Mouse (Mus musculus): Measurements from ENCODE around the gene Dbndd2.

The Dbndd2 gene

DNA sequence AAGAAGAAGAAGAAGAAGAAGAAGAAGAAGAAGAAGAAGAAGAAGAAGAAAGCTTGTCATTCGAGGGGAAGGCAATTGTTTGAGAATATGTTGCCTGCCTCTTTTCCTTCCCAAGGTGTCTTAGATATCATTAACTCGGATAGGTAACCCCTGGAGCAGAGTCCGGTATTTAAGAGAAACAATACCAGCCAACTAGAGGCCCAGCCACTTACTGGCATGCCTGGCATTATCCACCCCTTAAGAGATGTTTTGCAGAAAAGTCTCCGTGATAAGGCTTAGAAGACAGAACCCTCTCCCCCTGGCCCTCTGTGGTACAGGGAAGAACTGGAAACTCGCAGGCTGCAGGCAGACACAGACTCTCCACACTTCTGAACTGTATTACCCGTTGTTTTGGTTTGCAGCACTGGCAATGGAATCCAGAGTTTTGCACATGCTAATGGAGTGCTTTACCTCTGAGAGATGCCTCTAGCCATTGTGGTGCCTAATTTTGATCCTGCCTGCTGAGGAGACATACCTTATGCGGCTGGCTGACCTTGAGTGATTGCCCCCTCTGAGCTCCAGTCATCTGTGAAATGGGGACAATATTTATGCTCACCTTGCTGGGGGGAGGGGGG, 31.9 kb upstream of the Dbndd2 start:
- DNase-seq (ENCODE audit: low spot score in 2 of 2): no peak

DNA sequence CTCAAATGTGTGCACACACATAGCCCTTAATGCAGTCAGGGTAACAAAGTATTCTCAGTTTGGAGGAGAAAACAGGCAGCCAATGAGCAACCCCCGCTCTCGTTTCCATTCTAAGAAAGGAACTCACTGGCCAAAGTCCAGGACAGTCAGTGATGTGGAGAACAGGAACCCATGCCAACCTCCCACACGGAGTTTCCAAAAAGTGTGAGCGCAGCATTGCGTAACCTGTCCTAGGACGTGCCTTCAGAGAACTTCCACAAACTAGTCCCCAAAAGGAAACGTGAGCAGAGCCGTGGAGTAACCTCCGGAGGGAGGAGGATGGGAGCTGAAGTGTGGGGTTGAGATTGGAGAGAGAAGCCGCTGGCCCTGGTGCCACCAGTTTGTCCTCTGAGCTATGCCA, 31.1 kb upstream of the Dbndd2 start:
- DNase-seq (ENCODE audit: low spot score in 2 of 2): no peak

DNA sequence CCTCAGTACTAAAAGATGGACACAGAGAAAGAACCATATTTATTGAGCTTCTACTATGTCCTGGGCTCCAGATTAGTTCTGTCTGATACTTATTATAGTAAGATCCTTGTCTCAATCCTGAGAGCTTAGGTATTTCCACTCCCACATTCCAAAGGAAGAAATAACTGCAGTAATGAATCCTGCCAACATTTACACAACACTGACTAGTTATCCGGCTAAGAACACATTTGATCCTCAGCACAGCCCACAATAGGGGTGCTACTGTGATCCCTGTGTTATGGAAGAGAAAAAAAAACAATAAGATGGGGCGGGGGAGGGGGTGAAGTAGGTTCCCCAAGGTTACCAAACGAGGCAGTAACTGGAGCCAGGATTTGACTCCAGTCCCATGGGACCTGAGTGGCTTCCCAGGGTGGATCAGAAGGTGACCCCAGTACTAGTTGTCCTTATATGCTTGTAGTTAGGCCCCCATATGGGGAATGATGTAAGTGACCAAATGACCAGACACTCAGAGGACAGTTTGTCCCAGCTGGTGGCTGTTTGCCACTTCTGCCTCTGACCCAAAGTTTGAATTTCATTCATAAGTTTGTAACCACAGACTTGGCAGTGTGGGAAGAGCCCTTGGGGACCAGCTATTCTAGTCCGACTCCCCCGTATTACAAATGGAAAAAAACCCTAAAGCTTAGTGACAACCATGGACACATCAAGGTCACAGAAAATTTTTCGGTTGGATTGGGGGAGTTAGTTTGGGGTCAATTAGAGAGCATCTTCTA, 30.3 kb upstream of the Dbndd2 start:
- DNase-seq (ENCODE audit: low spot score in 2 of 2): no peak

DNA sequence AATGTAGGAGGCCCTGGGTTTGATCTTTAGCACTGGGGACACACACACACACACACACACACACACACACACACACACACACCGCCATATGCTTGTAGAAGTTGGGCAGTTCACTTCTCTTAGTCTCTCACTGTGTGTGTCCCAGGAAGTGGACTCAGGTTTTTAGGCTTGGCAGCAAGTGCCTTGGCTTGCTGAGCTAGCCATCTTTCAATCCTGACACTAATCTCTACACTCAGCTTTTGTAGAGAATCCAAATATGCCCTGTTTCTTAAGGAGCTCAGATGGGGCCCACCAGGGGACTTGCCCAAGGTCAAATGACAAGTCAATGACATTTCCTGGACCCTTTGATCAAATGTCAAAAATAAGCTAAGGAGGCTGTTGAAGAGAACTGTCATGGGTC, 29.5 kb upstream of the Dbndd2 start:
- DNase-seq (ENCODE audit: low spot score in 2 of 2): no peak

DNA sequence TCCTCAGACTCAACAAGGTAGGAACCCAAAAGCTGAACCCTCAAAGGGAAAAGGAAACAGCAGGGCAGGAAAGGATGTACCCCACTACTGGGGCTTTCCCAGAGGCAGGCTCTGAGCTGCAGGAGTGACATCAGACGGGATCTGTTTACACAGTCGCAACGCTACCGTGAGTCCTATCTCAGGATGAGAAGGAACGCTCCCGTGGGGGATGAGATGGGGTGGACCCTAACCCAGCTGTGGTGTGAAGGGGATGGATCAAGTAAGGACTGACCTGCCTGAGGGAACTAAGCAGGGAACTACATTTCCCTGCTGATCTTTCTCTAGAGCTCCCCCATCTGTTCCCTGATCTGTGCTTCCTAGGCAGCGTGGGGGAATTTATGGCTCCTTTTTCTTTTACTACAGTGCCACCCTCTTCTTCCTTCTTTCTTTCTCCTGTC, 29.0 kb upstream of the Dbndd2 start, which contains the start of gene Sys1:
TSS of gene Sys1 (plus strand) at position 101 of the 437 bp plus-strand sequence.
- no peak for DNase-seq (ENCODE audit: low spot score in 2 of 2)

DNA sequence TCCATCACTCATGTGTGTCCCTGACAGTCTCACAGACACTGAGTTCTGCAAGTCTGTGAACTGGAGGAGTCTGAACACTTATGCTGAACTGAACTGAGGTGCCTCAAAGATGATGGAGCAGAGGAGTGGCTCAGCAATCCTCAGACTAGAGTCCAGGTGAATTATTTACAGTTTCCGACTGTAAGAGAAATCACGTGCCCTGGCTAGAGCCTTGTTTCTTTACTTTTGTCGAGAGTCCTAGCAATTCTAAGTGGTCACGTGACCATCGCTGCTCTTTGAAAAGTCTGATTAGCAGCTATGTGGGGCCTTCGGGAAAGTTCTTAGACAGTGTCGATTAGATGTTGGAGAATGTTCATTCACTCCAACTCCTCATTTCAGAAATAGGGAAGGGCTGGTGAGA, 28.0 kb upstream of the Dbndd2 start:
- no peak for DNase-seq (ENCODE audit: low spot score in 2 of 2)

DNA sequence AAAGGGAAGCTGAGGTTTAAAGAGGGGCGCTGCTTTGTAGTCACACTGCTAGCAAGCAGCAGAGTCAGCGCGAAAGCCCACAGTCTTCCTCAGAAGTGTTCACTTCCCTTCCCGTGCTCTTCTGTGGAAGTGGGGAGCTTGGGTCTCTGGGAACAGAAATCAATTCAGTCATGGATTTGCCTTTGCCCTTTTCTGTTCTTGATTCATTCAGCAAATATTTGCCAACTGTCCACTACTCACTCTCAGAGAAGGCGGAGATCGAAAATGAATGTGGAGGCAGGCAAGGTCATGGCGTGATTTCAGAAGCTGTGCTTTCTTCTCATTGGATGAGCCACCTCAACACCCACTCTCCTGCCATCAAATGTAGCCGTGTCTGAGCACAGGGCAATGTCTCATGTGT, 27.4 kb upstream of the Dbndd2 start:
- no peak for DNase-seq (ENCODE audit: low spot score in 2 of 2)

DNA sequence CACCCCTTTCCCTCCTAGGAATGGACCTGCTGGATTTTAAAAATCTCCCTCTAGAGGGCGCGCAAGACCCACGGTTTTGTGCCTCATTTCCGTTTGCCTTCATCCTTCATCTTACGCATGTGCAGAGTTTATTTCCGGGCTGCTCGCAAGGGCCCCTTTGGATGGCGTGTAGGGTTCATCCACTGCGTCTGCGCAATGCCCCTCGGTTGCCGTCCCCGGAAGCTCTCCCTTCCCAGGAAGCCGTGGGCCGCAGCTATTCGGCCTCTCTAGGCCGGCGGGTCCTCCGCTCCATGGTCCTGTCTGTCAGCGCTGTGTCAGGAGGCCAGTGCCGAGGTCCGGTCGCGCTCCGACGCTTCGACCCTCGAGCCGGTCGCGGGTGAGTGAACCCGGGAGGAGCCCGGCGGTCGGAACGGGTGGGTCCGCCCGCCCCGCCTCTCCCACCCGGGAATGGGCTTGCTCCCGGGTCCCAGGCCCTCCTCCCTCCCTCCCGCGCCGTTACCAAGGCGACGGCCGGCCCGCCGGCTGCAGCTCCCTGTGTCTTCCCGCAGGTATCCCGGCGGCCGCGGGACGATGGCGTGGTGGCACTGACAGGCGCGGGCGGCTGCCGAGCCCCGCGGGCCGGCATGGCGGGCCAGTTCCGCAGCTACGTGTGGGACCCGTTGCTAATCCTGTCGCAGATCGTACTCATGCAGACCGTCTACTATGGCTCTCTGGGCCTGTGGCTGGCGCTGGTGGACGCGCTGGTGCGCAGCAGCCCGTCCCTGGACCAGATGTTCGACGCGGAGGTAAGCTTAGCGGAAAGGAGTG, 25.0 kb upstream of the Dbndd2 start, which contains the start of gene Gm20458:
TSS of gene Gm20458 (plus strand) at position 223 of the 807 bp plus-strand sequence.
- DNase-seq (ENCODE audit: low spot score in 2 of 2): peak; percentile 90 to 94

DNA sequence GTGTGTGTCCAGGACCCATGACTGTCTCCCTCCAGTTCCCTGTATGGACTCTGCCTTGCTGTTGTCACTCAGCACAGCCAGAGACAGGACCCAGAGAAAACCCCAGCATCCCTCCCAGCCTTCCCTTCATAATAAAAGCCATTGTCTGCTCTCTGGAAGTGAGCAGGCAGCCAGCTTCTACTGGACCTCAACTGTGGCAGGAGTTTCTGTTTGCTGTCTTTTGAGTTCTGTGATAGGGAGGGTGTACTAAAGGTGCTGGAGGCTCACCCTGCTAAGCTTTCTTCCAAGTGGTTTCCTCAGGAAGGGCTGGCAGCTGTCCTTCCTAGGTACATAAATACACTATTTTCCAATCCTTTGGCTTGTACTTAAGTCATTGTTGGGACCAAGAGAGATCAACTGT, 20.7 kb upstream of the Dbndd2 start:
- no peak for DNase-seq (ENCODE audit: low spot score in 2 of 2)

DNA sequence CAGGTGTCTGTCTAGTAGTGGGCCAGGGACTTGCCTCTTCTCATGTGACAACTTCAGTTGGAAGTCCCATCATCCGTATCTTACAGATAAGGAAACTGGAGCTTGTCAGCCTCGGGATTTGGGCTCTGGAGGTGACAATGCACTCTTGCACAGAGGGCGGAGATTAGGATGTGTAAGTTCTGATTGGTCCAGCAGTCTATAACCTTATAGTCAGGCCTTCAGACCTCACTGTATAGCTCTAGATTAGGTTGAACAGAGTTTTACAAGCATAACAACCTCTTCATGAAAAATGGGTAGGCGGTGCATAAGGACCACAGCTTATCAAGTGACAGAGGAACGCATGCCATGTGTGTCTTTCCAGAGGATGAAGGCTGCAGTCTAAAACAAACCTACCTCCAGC, 19.1 kb upstream of the Dbndd2 start:
- DNase-seq (ENCODE audit: low spot score in 2 of 2): no peak

DNA sequence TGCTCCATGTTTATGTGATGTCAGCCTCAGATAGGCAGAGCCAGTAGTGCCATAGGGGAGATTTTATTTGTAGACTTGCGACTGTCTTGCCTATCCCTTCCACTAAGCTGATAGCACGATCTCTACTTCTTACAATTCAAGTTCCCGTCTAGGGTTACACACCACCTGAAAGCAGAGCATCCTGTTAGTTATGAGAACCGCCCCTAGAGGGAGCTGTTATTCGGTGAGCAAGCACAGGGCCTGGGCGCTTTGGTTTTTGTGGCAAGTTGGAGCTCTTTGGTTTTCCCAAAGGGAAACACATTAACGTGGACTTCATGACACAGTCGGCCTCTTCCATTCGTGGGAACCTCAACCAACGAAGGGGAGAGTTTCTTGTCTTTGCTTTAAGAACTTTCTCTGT, 15.7 kb upstream of the Dbndd2 start:
- DNase-seq (ENCODE audit: low spot score in 2 of 2): peak; percentile 62 to 79

DNA sequence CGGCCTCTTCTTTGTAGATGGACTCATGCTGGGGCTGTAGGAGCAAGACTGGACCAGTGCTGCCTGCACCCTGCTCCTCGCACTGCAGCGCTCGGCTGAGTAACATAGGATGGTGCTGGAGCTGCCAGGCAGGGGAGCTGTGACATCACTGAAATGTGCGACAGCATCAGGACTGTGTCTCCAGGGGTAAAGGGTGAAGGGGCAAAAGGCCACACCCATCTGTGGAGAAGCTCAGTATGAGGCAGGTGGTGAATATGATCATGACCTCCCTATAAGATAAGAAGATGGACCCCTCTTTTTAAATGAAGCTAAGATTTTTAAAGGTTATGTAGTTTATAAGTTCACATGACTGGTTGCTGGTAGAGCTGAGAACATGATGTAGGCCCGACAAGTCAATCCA, 12.3 kb upstream of the Dbndd2 start, which contains the start of gene Trp53tg5:
TSS of gene Trp53tg5 (minus strand) at position 101 of the 400 bp plus-strand sequence.
- no peak for DNase-seq (ENCODE audit: low spot score in 2 of 2)

DNA sequence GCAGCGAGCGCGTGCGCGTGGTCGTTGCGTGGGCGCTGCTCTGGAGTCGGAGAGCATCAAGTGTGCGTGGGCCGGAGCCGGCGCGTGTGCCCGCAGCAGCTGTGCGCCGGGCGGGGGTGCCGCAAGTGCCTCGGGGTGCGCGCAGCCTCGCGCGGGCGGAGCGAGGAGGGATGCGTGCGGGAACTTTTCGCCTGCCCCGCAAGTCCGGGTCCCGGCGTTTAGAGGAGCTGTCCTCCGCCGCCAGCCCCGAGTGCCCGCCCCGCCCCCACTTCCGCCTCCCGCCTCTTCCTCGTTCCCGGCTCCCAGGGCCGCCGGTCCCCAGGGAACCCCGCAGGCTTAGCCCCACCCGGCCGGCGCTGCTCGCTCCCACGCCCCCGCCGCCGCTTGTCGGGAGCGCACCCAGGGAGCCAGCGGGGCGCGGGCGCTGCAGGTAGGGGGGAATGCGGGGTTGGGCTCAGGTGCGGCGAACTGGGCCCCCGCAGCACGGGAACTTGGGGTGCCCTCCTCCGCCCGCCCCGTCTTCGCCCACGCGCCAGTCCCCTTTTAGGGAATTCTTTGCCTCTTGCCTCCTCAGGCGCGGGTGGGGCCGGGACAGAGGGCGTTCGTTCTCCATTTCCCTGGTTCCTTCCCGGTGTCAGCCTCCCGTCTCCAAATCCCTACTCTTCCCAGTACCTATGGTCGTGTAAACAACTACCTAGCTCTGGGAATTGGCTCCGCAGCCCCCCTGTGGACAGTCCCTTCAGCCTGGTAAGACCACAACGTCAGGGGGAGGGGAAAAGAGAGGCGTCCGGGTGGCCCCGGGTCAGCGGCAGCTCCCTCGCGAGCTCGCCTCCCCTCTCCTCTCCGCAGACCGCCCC, 580 bp downstream of the Dbndd2 start:
- no peak for DNase-seq (ENCODE audit: low spot score in 2 of 2)

DNA sequence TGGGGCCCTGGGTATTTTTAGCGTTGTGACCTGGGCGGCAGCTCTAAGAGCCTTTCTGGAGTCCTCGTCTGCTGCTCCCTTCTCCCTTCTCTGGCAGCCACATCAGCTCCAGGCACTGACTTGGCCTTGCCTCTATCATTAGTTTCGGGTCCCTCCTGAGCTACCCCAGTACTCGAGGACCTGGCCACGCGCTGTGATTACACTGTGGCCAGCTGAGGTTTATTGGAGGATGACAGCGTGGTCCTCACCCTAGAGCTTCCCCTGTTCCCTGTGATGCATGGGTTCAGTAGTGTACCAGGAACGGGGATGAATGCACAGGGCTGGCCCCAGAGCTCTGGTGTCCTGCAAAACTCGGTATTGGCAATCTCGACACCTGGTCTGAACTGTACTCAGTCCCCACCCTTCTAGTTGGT, 1.2 kb downstream of the Dbndd2 start:
- DNase-seq (ENCODE audit: low spot score in 2 of 2): no peak

DNA sequence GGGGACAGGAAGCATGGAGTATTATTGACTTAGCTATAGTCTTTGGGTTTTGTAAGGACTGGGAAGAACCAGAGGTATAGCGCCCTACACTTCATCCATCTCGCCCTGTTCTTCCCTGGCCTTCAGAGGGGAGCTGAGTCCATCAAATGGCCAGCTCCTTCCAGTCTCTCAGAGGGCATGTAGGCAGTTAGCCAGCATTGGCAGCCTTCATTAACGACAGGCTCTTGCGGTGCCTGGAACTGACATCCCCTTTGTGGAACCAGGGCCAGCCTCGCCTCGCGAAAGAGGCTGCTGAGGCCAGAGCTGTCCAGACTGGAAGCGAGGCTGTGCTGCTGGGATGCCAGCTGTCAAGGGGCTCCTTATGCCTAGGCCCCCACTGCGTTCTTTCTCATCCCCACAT, 1.9 kb downstream of the Dbndd2 start:
- DNase-seq (ENCODE audit: low spot score in 2 of 2): no peak

DNA sequence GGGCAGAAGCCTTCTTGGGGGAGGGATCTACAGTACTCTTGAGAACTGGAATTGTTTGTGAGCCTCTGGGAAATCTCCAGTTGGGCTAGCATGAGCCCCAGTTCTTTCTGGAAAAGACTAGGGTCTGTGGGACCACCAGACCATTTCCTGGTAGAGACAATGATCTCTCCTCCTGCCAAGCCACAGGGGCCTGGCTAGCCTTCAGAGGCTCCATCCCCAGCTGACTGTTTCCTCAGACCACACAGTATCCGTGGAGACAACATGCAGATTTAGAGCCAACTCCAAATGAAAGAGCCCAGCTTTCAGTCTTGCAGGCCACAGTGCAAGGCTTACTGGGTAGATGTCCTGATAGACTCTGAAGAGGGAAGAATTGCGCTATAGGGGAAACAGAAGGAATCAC, 8.2 kb downstream of the Dbndd2 start:
- no peak for DNase-seq (ENCODE audit: low spot score in 2 of 2)

DNA sequence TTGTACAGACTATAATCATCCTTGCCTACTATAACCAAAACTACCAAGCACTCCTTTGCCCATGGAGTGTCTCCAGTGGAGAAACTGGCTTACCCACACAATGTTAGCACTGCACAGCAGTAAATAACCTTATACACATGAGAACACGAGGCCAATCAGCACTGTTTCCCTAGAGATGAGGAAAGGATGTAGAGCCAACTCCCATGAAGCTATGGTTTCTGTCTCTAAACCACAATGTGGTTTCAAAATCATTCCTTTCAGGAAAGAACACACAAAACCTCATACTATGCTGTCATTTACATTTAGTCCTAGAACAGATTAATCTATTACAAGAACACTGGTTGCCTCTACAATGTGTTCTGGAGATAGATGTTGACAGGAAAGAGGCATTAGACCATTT, 10.4 kb downstream of the Dbndd2 start:
- DNase-seq (ENCODE audit: low spot score in 2 of 2): no peak

DNA sequence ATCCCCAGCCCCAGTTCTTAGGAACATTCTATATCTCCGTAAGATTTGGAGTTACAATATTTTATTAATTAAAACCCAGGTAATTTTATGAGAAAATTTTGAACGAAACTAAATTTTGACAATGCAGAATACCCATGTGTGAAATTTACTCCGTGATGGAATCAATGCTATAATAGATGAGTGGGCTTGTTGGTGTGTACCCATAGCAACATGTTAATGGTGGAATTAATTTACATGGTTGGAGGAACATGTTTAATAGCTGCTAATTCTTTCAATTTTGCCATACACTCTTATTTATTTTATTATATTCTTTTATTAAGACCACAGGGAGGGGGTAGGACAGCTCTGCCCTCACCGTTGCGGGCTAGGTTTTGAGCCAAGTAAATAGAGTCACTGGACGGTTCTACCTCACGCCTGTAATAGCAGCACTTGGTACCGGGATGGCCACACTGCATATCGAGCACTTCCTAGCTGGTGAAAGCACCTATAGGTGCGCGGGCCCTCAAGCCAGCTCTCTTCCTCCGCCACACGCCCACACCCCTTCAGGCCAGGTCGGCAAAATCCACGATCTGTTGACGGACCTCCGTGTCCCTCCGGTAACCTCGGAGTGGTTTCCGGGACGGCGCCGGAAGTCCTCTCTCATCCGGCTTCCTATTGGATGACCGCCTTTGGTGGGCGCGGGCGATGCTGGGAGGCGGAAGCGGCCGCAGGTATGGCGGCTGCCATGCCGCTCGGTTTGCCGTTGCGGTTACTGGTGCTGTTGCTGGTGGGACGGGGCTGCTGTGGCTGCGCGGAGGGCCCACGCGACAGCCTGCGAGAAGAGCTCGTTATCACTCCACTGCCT, 11.2 kb downstream of the Dbndd2 start, which contains the start of gene Pigt:
TSS of gene Pigt (plus strand) at position 674 of the 844 bp plus-strand sequence.
- DNase-seq (ENCODE audit: low spot score in 2 of 2): peak; percentile 82 to 91

DNA sequence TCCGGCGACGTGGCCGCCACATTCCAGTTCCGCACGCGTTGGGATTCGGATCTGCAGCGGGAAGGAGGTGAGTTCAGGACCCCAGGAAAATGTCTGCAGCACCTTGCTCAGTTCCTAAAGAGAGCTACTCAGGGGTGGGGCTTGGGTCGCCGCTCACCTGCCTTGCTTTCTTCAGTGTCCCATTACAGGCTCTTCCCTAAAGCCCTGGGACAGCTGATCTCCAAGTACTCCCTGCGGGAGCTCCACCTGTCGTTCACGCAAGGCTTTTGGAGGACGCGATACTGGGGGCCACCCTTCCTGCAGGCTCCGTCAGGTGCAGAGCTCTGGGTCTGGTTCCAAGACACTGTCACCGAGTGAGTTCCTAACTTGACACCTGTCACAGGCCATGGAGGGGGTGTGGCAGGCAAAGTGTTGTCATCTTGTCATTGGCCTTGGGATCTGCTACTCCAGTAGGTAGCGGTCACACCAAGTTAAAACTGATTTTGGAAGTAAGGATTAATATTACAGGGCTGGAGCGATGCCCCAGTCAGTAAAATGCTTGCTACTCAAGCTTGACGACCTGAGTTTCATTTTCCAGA, 11.9 kb downstream of the Dbndd2 start:
- no peak for DNase-seq (ENCODE audit: low spot score in 2 of 2)

DNA sequence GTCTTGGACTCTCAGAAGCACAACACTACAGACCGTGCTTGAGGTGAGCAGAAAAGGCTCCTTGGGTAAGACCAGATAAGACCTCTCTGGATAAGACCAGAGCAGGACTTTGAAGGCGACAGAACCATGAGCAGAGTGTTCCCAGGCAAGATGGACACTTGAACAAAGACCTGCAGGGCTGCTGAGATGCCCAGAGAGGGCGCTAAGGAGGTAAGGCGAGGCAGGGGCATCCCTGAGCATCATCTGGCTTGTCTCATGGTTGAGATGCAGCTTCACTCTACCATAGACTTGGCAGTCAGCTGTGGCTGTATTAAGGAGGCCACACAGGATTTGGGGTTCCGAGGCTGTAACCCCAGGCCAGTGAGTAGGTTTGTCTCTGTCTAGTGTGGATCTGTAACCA, 13.4 kb downstream of the Dbndd2 start:
- DNase-seq (ENCODE audit: low spot score in 2 of 2): no peak
